Mouse (Mus musculus): ENCODE measurements around the gene Csnk1g1. TPM values are rescaled to one million over a fixed set of nuclear protein-coding genes. Genes with fewer than 3 reads are reported as not detected.
A peak's percentile ranks its signal among the peaks of the same experiment; 100 is the strongest.

Gene Csnk1g1
- total RNA-seq, 2 experiments from 2014 or later = 12.4 to 13.7 TPM

DNA sequence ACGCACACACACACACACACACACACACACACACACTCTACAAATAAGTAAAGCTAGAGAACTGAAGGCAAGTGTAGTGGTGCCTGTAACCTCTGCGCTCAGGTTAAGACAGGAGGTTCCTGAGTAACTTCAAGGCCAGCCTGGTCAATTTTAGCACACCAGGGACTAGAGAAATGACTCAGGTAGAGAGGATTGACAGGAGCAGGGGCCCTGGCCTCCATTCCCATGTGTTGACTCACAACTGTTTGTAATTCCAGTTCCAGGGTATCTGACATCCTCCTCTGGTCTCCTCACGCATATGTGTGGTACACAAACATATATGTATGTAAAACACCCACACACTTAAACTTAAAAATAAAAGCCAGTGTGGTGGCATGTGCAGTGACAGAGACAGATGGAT lies 154.7 kb downstream of the Csnk1g1 start:
- DNase-seq = no peak
- intact Hi-C loops (cut with DNase I) = no loop called here

DNA sequence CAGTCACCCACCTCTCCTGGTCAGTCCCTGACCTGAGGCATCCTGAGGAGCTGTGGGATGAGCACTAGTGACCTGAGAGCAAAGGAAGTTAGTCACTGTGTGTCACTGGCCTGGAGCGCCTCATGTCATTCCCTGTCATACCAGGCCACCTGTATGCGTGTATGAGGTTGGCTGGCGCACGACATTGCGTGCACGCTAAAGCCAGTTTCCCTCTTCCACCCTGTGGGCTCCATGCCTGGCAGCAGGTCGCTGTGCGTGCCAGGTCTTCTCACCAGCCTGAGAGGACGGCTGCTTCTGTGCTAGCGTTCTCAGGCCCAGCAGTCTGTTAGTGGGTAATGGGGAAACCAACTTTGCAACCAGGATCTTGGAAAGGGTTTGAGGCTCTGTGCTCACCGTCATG lies 155.6 kb downstream of the Csnk1g1 start:
- no peak for DNase-seq
- intact Hi-C loops (cut with DNase I) = no loop called here

GRCm38 (mm10) chr9:66066791-66067190 lies 158.1 kb downstream of the Csnk1g1 start:
- intact Hi-C loops (cut with DNase I) = no loop called here

DNA sequence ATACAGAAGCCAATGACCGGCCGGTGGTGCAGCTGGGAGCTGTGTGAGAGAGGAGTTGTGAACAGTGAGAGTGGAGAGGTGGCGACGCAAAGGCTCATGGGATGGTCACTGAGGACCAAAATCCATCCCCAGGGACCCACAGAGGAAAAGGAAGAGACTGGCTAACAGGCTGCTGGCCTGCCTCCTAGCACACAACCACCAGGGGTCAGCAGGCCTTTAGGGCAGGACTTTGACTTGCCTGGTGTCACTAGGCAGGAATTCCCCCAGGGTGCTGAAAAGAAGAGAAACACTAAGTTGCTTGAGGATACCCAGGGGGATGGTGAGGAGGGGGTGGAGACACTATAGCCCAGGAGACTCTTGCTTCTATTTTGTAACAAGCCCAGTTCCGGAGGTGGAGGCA lies 158.8 kb downstream of the Csnk1g1 start:
- DNase-seq = peak; percentile 57 to 69
- intact Hi-C loops (cut with DNase I) = no loop called here

More at GRCm38 (mm10) chr9:66066791-66067190, 158.1 kb downstream of the Csnk1g1 start:
- no peak for DNase-seq

DNA sequence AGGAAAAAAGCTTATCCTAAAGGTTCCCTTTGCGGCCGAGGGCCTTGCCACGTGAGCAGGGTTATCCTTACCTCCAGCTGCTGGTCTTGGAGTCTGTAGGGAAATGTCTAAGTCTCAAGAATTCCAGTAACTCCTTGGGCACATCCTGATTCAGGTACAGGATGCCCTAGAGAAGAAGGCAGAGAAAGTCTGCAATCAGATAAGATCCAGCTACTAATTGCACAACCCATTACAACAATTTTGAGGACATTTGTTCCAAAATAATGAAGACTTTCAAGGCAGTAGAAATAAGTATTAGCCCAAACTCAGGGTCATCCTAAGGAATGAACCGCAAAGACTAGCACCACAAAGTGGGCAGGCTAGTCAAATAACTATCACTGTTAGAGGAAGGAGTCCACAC lies 159.3 kb downstream of the Csnk1g1 start:
- DNase-seq = no peak
- intact Hi-C loops (cut with DNase I) = no loop called here

GRCm38 (mm10) chr9:66068971-66069391 lies 160.3 kb downstream of the Csnk1g1 start:
- intact Hi-C loops (cut with DNase I) = no loop called here
- peak; percentile 18 to 34 for DNase-seq

- DNase-seq = peak; percentile 73 to 83
- intact Hi-C loops (cut with DNase I) = no loop called here
Measured at GRCm38 (mm10) chr9:66069583-66069982, 160.9 kb downstream of the Csnk1g1 start, which contains the start of gene Snx22. TSS of gene Snx22 (minus strand) at chr9:66069719.

DNA sequence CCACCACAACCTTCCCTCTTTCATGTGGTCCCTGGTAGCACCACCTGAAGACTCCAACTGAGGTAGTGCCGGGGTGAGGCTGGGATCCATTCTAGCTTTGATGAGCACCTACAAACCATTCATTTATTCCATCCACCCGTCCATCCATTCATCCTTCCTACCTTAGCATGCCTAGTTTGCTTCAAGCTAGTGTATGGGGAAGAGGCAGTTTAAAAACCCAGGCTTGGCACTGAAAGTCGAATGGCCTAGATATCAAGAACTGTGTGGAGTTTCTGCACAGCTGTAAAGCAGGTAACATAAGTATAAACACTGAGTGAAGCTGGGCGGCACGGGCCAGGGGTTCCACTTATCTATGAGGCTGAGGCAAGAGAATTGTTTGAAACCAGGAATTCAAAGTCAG lies 161.4 kb downstream of the Csnk1g1 start:
- DNase-seq = no peak
- intact Hi-C loops (cut with DNase I) = no loop called here

DNA sequence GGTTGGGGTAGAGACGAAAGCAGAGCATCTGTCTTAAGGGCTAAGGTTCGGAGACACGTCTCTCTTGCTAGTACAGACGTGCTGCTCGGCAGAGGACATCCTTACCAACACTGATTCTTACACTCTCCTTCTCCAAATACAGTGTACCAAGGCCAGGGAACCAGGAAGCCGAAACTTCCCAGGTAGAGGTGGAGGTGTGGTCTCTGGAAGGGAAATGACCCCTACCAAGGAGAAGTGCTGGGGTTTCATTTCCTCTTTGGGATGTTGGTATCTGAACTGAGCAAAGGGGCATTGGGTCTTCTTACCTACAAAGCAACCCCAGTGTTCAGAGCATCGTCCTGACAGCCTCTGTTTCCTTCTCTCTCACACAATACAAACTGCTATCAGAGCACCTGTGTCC lies 164.0 kb downstream of the Csnk1g1 start:
- intact Hi-C loops (cut with DNase I) = no loop called here
- DNase-seq = no peak

DNA sequence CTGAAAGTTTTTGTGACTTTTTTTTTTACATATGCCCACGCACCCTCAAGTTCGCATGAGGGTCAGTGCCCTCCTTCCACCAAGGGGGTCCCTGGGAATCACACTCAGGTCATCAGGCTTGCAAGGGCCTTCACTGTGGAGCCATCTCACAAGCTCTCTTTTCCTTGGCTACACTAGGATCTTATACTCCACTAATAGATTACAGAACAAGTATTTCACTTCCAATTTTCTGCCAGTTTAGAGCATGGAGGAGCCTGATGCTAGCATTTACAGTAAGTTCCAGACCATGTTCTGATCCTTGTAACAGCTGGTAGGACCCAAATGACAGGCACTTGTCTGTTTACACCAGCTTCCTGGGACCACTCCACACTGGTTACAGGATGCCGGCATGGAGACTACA lies 169.3 kb downstream of the Csnk1g1 start:
- DNase-seq = no peak
- intact Hi-C loops (cut with DNase I) = no loop called here

- intact Hi-C loops (cut with DNase I) = no loop called here
- DNase-seq = no peak
Measured at GRCm38 (mm10) chr9:66078493-66078892, 169.8 kb downstream of the Csnk1g1 start.

- no peak for DNase-seq
- intact Hi-C loops (cut with DNase I) = loop anchor here (10.0 kb wide), 1 partner anchor 176 kb away; the partner anchor contains the start of genes Csnk1g1 and Trip4
Measured at GRCm38 (mm10) chr9:66080804-66081459, 172.2 kb downstream of the Csnk1g1 start.

- intact Hi-C loops (cut with DNase I) = loop anchor here (10.0 kb wide), 1 partner anchor 177 kb away; the partner anchor contains the start of genes Csnk1g1 and Trip4
- DNase-seq = no peak
Measured at GRCm38 (mm10) chr9:66081999-66082398, 173.3 kb downstream of the Csnk1g1 start.

- no peak for DNase-seq
- intact Hi-C loops (cut with DNase I) = loop anchor here (10.0 kb wide), 1 partner anchor 179 kb away; the partner anchor contains the start of genes Csnk1g1 and Trip4
Measured at GRCm38 (mm10) chr9:66084171-66084570, 175.4 kb downstream of the Csnk1g1 start.

GRCm38 (mm10) chr9:66087062-66087461 lies 178.3 kb downstream of the Csnk1g1 start:
- DNase-seq = no peak
- intact Hi-C loops (cut with DNase I) = loop anchor here (10.0 kb wide), 1 partner anchor 182 kb away; the partner anchor contains the start of genes Csnk1g1 and Trip4

DNA sequence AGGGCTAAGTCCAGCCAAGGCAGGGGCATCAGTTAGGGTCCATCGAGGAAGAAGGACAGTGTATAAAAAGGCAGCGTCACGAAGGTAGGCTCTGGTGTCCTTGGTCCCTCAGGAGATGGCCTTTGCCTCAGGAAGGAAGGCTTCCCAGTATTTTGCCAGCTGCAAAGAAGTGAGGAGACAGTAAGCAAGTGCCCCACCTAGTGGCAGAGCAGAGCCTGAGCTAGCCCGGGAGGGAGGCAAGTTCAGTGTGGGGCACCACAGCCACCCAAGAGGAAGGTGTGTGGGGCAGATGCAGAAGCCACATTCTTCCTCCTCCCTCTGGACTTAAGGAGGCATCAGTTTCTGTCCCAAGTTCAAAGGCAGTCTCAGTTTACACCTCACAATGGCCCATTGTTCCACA lies 179.7 kb downstream of the Csnk1g1 start:
- intact Hi-C loops (cut with DNase I) = loop anchor here (10.0 kb wide), 1 partner anchor 184 kb away; the partner anchor contains the start of genes Csnk1g1 and Trip4
- DNase-seq = peak; percentile 57 to 69

- intact Hi-C loops (cut with DNase I) = no loop called here
- no peak for DNase-seq
Measured at GRCm38 (mm10) chr9:66090593-66091244, 182.0 kb downstream of the Csnk1g1 start.

GRCm38 (mm10) chr9:66091327-66092231 lies 182.9 kb downstream of the Csnk1g1 start:
- no peak for DNase-seq
- intact Hi-C loops (cut with DNase I) = no loop called here

DNA sequence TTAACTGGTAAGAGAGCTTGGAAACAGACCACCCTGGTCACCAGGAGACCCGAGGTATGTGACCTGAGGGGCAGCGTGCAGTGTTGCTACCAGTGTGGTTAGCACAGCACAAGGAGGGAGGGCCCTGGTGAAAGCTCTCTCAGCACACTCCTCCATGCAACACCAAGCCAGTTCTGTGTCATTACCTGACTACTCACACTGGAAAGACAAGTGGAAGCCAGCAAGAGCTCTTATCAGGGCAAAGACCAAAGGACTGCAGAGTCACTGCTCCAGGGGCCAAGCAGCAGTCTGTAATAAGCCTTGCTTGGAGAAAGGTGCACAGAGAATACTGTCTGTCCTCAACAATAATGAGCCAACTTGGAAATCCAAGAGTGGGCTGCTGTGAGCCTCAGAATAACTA lies 183.9 kb downstream of the Csnk1g1 start:
- DNase-seq = no peak
- intact Hi-C loops (cut with DNase I) = no loop called here

All from heart, postnatal 14 days (tissue).